Mouse (Mus musculus): ENCODE results near the gene Amy1. TPM values are rescaled to one million over a fixed set of nuclear protein-coding genes. Genes with fewer than 3 reads are reported as not detected.
"Not testable (repeated sequence)": the region's sequence is repeated elsewhere in the genome, so short reads cannot be mapped to it uniquely, and the experiment has no call there.

The Amy1 gene
- polyA plus RNA-seq, 1 experiment from 2014 or later: 0.87 TPM

DNA sequence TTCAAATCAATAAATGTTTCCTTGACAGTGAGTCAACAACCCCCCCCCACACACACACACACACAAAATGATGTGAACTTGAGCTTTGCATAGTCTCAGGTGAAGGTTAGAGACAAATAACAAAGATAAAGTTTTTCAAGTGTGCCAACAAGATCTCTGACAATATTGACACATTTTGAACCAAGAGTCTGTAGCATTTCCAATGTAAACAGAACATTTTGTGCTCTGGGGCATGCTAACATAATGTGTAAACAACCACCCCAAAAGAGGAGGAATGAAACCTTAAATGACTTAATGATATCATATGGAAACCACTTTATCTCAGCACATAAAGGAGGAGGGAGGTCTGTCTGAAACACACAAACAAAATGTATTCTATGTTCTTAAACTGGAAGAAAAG, 66.8 kb downstream of the Amy1 start:
- no peak for ATAC-seq (ENCODE audit: insufficient number of reproducible peaks, low FRiP score)
- H3K9ac ChIP-seq: no peak overlapping the region
- H3K27ac ChIP-seq (ENCODE audit: poor library complexity, severe bottlenecking): no peak overlapping the region
- H3K36me3 ChIP-seq: no peaks in the 10 kb centered on the region
- H3K4me1 ChIP-seq (replicated peaks): no peaks in the 10 kb centered on the region
- no peak overlapping the region for H3K4me2 ChIP-seq
- no peaks in the 10 kb centered on the region for H3K9me3 ChIP-seq (replicated peaks)
- H3K4me3 ChIP-seq: no peak overlapping the region
- H3K27me3 ChIP-seq (replicated peaks): no peaks in the 10 kb centered on the region

DNA sequence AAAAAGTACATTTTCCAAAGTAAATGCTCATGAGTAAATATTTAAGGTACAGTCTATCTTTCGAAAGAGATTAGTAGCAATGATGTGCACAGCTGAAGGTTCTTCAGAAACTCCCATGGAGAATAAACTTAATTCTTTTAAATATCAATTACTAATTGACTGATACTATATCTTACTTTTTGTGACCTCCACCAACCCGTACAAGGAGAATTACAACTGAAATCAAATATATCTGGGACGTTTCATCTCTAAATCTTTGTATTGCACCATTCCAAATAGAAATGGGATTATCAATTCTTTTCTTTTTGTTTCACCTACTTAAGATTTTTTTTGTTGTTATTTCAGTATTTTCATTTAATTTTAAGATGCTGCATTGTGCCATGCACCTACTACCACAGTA, 74.2 kb downstream of the Amy1 start, which contains the start of gene Amy2a1:
Amy2a1 (minus strand) TSS at position 101 of the 400 bp plus-strand sequence.
- 76% methylated on average over 3 of the region's 3 CpGs for WGBS
- H3K9ac ChIP-seq; H3K9me3 ChIP-seq (replicated peaks); H3K36me3 ChIP-seq; H3K4me2 ChIP-seq; H3K27ac ChIP-seq (ENCODE audit: poor library complexity, severe bottlenecking); H3K4me3 ChIP-seq; H3K4me1 ChIP-seq (replicated peaks); ATAC-seq (ENCODE audit: insufficient number of reproducible peaks, low FRiP score); H3K27me3 ChIP-seq (replicated peaks): not testable (repeated sequence)

Other genes starting within 250 kb of the Amy1 start
- not detected in 2 replicates for gene Amy2a1, start 74.3 kb downstream of the Amy1 start, polyA plus RNA-seq (2016; fragmentation: Nextera tagmentation; extraction: Ambion mirVana)
- gene Rnpc3, start 23.4 kb upstream of the Amy1 start, polyA plus RNA-seq (2016; fragmentation: Nextera tagmentation; extraction: Ambion mirVana): 28.7 and 29.2 TPM in 2 replicates